Mouse (Mus musculus): ENCODE data around the gene Adgrg3.

Gene Adgrg3

DNA sequence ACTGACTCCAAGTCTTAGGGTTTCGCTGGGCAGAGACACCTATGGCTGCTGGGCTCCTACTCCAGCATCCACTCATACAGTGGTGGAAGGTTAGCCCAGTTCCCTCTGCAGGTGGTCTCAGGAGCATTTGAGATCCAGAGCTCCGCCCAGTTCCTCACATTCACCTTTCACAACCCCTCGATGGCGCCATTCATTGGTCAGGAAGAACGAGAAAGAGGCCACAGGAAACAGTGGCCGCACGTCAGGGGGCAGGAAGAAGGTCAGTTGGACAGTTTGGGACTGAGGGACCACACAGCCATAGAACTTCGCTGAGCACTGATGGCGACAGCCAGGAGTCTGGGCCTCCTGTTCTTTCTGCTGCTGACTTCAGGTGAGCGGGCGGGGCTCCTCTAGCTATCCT, at the start of gene Adgrg3:
Gene Adgrg3 (plus strand): TSS at position 242 of the 400 bp plus-strand sequence.
- no peak for DNase-seq (ENCODE audit: low spot score in 2 of 2)

DNA sequence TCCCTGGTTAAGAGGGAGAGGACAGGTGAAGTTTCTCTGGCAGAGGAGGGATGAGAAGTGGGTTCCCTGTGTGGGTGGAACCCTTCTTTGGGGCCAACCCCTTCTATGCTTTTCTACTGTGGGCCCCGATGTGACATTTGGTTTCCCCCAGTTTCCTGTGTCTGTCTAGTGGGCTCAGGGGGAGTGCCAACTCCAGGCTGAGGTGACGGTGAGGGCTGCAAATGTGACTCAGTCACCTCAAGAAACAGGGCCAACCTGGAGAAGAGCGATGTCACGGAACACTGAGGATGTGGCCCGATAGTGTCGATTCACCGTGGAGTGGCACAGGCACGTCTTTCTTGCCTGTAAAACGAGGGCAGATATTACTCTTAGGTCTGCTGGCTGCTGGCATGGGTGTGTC, 44.2 kb upstream of the Adgrg3 start:
- DNase-seq (ENCODE audit: low spot score in 2 of 2), result no peak

DNA sequence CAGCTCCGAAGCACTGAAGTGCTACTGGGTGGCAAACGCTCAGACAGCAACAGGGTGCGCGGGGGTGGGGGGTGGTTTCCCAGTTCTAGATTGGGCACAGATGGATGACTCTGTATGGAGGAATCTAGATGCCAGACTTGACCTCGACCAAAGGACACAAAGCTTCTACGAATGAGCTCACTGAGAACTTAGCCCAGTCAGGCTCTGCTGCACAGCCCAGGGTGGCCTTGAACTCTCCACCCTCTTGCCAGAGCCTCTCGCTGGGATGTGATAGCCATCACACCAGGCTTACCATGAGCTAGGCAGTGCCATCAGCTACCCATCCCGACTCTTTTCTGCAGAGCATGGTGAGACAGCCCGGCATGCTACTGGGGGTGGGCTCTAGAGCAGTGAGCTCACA, 43.7 kb upstream of the Adgrg3 start:
- no peak for DNase-seq (ENCODE audit: low spot score in 2 of 2)

DNA sequence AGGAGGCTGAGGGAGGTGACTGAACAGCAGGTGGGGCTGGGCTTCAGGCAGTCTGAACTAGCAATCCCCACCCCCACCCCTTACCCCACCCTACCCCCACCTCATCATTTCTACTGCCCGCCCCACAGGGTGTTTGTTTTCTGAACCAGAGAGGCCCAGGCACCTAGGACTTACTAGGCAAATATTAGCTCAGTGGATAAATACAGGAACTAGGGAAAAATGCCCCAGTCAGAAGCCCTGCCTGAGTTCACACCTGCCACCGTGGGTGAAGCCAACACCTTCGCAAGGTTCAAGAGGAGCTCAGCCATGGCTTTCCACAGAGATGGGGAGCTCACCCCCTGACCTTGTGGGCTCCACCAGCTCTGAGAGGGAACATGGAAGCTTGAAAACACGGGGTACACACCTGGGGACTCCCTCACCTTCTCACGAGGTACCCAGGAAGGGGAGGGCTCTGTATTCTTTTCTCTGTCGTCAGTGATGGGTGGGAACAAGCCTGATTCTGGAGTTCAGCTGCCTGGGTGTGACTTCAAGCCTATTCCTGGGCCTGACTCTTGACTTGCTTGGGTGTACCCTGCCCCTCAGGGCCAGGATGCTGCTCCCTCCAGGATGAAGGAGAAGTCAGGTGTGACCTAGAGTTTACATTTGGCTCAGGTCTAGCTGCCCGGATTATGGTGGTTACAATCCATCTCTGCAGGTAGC, 42.9 kb upstream of the Adgrg3 start, which contains the start of gene Adgrg1:
Gene Adgrg1 (plus strand): TSS at position 285 of the 699 bp plus-strand sequence.
- no peak for DNase-seq (ENCODE audit: low spot score in 2 of 2)

DNA sequence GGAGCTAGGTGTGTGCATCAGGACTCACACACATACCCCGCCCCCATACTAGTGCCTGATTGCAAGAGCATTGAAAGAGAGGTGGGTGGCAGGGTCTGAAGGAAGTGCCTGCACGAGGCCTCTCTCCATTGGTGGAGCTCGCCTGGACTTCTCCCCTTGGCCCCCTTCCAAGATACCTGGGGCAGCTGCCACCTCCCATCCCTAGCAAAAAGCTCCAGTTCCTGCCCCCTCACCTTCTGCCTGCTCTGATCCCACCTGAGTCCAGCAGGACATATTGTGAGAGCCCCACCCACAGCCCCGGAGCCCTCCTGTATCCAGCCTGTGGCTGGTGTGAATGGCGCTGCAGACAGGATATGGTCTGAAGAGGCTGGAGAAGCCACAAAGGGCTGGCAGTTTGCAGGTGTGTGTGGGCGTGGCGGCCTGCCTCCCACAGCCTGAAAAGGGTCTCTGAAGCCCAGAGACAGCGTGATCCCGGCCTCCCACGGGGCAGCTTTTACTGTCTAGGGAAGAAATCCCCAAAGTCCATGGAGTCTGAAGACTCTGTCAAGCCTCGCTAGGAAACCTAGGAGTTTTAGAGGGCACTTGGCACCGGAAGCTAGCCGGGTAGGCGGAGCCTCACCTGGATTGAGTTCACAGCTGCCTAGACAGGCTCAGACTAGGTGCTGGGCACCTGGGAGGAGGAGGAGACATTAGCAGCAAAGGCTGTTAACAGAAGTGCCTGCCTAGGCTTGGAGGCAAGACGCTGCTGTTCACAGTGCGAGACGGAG, 40.7 kb upstream of the Adgrg3 start:
- no peak for DNase-seq (ENCODE audit: low spot score in 2 of 2)

DNA sequence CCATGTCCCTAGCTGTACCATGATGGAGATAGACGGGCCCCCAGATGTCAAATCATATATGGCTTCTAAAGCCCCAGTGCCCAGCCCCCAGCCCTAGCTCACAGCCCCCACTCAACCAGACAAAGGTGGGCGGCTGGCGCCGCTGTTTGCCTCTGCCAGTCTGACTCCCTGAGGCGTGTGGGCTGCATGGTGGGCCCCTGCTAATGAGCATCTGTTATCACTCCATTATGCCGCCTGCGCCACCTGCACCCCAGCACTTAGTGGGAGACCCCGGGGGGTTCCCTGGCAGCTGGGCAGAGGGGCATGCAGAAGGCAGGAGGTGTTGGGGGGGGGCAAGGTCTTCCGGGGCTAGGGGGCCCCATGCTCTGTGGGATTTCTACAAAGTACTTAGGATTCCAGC, 39.4 kb upstream of the Adgrg3 start:
- DNase-seq (ENCODE audit: low spot score in 2 of 2), result peak in 1 of 2 experiments; percentile 22

DNA sequence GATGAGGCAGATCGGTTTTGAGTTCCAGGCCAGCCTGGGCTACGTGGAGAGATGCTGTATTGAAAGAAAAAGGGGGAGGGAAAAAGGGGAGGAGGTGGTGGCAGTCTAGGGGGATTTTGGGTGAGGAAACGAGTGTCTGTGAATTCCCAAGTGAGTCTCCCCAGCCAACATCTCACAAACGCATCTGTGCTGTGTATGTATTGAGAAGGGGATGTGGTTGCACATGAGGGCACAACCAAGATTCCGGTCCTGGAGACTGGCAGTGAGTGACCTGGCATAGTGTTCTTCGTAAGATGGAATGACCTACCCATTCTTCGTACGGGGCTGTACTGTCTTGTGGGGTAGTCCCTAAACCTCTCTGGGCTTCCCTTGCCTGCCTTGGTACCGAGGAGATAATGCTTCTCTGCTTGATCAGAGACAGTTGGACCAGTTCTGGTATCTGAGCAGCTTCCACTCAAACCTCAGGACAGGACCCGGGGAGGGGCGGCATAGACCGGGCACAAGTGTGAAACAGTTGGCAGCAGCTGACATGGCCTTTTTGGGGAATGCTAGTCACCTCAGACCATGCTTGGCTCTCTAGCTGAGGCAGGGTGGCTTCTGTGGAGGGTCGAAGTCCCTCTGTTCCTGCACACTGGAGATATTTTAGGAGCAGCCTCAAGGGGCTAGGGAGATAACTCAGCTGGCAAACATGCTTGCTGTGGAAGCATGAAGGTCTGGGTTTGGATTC, 38.7 kb upstream of the Adgrg3 start:
- DNase-seq (ENCODE audit: low spot score in 2 of 2), result no peak

DNA sequence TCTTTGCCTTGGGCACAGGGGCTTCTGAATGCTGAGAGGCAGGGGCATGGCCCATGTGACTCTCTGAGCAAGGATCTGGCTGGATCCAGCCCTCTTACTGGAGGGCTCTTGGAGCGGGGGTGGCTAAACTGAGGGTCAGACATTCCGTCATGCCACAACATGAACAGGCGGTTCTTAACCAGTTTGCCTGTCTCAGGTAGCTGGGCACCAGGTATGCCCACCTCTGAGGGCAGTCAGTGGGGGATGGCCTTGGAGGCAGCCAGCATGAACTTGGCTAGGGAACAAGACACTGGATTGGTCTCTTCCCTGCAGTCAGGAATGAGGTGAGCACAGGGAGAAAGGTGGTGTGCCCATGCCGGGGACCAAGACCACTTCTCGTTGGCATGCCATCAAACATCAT, 37.3 kb upstream of the Adgrg3 start:
- DNase-seq (ENCODE audit: low spot score in 2 of 2), result no peak

DNA sequence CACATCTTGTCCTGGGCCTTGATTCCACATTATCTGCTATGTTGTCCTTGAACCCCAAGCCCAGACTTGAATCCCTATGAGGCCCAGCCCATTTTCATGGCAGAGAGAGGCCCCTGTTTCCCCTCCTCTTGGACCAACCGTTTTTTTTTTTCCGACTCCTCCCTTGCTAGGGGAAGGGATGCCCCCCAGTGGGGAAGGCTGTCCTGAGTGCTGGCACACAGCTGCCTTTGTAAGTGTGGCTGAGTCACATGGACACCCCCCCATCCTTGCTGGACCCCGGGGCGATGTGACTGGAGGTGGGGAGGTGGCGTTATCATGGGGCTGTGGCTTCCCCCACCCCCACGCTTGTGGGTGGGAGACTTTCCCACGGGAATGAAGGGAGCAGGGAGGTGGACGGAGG, 36.5 kb upstream of the Adgrg3 start:
- DNase-seq (ENCODE audit: low spot score in 2 of 2), result no peak

DNA sequence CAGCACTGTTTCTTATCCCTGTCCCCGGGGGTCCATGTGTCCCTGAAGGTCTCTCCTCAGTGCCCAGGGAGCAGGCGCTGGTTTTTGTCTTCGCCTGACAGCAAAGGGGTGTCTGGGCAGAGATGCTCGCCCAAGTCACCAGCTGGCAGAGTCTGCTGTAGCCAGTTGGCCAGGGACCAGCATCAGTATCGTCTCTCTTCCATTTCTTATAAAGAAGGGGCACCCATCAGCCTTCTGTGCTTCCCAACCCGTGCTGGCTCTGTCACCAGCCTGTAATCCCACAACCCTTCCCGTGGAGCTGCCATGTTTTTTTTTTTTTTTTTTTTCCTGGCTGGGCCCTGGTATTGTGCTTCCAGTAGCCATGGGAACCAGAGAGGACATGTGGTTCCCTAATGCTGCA, 35.6 kb upstream of the Adgrg3 start:
- peak in 1 of 2 experiments; percentile 69 for DNase-seq (ENCODE audit: low spot score in 2 of 2)

DNA sequence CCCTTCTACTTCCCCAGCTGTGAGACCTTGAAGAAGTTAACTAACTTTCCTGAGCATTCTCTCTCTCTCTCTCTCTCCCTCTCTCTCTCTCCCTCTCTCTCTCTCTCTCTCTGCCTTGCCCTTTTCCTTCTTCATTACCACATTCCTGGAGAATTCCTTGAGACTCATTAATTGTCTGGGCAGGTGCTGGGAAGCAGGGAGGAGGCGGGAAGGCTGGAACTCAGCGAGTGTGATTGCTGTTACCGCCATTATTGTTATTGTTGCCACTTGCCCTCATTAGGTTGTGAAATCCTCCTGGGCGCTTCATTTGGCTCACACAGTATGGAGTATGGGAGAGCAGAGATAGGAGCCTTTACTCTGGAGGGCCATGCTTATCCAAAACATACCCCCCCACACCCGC, 34.3 kb upstream of the Adgrg3 start:
- DNase-seq (ENCODE audit: low spot score in 2 of 2), result no peak

DNA sequence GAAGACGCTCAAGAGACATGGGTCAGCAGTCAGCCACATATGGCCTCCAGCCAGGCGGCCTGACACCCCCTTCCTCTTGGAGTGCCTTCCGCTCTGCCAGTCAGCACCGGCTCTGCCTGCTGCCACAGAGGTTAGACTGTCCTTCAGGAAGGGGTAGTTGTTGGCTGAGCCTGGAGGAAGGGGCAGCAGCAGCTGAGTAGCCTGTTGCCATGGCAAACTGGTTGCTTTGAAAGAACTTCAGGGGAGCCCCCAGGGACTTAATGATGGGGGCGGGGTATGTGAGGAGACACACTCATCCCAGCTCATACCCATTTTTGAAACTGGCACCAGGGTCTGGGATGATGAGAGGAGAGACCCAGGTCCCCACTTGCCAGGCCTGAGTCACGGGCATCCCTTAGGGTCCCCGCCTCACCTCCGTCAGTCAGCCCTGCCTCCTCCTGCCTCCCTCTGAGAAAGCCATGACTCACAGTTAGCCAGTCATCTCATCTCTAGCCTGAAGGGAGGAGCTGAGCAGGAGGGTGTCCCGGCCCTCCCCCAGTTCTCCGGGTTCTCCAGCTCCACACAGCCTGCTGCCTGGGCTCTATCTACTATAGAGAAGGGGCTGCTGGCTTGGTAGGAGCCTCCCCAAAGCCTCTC, 33.5 kb upstream of the Adgrg3 start:
- DNase-seq (ENCODE audit: low spot score in 2 of 2), result peak in 1 of 2 experiments; percentile 64

DNA sequence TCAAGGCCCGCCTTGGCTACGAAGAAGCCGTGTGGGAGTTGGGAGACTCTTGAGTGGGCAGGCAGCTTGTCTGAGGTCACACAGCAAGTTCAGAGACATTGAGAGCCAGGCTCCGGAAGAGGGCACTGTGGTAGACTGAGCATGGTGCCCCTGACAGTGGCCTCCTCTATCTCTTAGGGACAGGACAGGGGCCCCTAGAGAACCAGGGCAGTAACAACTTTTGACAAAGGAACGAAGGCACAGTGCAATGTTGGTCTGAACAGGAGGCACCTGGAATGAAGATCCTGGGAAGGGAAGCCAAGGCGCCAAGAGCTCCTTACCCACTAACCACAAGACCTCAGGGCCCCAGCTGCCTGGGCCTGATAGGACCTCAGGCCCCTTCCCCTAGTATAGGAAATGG, 32.5 kb upstream of the Adgrg3 start:
- DNase-seq (ENCODE audit: low spot score in 2 of 2), result peak in 1 of 2 experiments; percentile 18

DNA sequence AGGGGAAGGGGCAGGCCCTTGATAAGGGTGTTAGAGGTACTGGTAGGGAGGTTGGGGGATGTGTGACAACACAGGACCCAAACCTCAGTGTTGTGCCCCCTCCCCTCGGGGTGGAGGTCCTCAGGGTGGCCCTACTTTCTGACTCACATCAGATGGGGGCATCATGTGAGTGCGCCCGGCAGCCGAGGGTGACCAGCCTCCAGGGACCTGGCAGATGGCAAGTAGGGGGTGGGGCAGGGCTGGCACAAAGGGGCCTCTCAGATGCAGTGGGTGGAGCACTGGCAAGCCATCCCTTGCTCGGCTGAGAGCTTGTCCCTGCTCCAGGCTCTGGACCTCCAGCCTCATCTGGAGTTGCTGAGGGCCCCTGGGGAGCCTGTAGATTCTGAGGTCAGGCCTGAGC, 30.8 kb upstream of the Adgrg3 start:
- DNase-seq (ENCODE audit: low spot score in 2 of 2), result peak; percentile 56 to 79

DNA sequence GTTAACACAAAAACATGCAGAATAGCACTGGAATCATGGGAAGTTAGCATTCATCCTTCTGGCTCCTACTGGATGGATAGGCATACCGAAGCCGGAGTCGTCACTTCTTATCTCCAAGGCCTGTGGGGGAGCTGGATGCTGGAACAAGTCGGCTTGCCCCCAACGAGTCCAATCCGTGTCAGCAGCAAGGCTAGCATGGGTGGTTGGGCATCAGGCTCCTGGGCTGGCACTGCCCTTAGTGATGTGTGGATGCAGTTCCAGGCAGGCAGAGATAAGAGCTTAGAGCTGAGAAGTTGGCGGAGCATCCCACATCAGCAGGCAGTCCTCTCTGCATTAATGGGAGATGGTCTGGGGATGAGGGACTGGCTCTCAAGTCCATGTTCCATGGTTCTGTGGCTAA, 29.9 kb upstream of the Adgrg3 start:
- no peak for DNase-seq (ENCODE audit: low spot score in 2 of 2)

DNA sequence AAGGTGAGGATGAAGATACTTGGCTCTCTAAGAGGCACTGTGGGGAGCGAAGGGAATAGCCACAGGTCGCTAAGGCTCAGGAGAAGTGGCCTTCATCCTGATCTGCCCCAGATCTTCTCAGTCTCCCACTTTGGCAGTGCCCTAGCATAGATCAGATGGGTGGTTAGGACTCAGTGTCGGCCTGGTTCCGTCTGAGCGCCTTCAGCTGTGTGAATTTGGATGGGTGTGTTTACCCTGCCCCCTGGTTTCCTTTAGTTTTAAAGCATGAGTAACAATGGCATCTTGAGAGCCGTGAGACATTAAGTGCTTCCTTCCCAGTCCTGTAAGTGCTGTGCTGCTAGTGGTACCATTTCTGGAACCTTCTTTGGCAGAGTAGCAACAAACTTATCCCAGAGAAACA, 28.9 kb upstream of the Adgrg3 start:
- DNase-seq (ENCODE audit: low spot score in 2 of 2), result no peak

DNA sequence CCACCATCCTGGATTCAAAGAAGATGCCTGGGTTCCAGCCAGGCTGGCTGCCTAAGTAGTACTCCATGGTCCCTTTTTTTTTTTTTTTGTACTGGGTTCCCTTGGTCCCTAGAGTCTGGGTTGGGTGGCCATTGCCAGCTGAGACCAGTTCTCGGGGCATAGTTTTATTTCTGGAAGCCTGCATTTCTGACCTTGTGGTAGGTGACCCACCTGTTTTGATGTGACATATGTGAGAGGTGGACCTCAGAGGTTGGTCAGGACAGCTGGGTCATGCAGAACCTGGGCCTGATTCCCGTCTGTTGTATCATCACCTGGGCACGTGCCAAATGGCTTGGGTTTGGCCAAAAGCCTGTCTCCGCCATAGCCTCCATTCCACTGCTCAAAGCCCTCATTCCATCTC, 27.8 kb upstream of the Adgrg3 start:
- DNase-seq (ENCODE audit: low spot score in 2 of 2), result peak in 1 of 2 experiments; percentile 62

DNA sequence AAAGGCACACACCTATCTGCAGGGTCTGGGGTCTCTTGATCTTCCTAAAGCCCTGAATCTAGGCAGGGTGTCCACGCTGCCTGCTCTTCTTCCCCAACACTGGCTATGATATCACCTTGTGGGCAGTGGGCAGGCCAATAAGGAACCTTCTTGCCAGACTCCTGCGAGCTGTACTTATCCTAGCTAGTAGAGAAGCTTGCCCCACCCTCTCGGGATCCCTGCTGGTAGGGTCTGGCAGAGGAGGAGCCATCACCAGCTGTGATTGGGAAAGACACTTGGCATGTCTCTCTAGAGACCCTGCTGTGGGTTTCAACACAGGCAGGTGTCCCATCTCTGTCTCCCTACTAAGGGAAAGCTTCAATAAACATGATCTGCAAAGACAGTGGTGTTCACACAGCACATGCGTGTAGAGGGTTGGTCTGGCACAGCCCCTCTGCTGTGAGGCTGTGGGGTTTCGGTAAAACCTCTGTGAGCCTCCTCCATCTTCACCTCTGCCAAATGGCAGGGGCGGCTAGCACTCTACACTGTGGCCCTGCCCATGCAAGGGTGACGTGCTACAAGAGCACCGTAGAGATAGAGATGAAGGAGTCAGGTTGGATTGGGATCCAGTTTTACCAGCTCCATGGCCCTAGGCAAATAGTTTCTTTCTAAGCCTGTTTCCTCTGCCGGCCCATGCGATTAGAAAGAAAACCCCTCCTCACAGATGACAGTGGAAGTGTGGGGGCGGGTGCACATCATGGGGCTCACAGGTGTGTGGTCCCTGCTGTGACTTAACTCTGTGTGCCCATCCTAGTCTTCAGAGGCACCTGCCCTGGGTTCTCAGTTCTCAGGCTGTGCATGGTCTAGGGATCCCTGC, 26.7 kb upstream of the Adgrg3 start:
- no peak for DNase-seq (ENCODE audit: low spot score in 2 of 2)

DNA sequence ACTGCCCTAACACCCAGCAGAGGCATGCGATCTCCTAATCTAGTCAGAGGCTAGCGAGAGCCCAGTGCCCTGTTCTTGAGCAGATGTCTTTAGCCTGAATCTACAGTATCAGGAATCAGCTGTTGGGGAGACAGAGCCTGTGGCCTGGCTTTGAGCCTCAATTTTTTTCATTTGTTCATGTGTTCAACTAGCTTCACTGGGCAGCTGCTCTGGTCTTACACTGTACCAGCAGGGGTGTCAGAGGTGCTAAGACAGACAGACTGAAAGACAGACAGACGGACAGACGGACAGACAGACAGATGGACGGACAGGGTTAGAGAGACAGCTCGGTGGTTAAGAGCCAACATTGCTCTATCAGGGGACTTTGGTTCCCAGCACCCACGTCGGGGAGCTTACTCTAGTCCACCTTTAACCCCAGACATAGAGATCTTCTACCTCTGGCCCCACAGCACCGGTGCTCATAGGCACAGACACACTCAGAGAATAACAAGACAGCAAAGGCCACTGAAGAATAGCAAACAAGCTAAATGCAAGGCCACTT, 26.0 kb upstream of the Adgrg3 start:
- DNase-seq (ENCODE audit: low spot score in 2 of 2), result no peak

DNA sequence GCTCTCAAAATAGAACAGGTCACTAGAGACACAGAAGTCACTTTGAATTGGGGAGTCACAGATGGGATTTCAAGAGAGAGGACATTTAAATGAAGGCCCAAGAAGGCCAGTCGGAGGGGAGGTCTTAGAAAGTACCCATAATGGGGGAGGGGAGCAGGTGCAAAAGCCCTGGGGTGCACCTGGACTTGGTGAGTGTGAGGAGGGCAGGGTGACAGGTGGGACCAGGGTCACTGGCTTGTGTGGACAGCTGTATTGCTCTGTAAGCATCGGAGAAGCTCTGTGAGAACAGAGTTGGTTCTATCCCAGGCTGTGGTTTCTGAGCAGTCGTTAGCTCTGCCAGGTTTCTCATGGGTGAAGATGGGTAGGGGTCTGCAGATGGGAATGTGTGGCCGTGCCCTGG, 25.5 kb upstream of the Adgrg3 start:
- DNase-seq (ENCODE audit: low spot score in 2 of 2), result no peak

DNA sequence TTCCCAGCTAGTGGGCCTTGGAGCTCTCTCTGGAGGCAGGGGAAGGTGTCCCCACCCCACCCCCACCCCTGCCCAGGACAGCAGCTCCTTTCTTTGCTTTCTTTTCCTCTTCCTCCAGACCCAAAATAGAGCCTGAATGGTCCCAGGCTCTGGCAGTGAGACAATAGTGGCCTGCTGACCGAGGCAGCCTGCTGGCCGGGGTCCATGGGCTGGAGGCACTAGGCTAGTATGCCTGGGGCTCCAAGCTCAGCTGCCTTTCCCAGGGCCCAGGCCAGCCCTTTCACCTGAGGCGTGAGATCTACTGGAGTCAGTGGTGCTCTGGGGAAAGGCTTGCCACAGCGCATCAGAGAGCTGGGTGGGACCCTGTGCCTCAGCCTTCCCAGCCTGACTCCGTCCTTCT, 25.0 kb upstream of the Adgrg3 start:
- peak; percentile 52 to 71 for DNase-seq (ENCODE audit: low spot score in 2 of 2)
